Mouse (Mus musculus): ENCODE results near the gene Samsn1.
"Not testable (repeated sequence)": the region's sequence is repeated elsewhere in the genome, so short reads cannot be mapped to it uniquely, and the experiment has no call there.

Gene Samsn1

GRCm38 (mm10) chr16:75877170-75877569 is 144.9 kb downstream of the Samsn1 start:
- peak in 1 of 2 experiments; percentile 29 for DNase-seq (ENCODE audit: low spot score in 2 of 2)

- DNase-seq (ENCODE audit: low spot score in 2 of 2) = no peak
Observed at GRCm38 (mm10) chr16:75875896-75876295, 146.2 kb downstream of the Samsn1 start.

- no peak for DNase-seq (ENCODE audit: low spot score in 2 of 2)
Observed at GRCm38 (mm10) chr16:75874508-75874907, 147.6 kb downstream of the Samsn1 start.

DNA sequence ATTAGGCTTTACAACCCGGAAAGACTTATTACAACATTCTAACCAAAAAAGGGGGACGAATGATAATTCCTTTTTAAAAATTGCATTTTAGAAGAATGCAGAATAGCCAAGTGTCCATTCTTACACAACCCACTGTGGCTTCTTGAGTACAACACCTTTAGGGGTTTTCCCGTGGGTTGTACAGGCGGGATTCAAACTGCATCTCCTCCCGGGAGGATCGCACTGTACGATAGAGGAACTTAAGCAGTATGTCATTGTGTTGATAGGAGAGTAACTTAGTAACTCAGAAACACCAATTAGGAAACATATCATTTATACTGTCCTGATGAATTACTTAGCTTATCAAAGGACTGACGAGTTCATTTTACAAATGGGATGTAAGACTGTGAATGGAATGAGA is 149.8 kb downstream of the Samsn1 start:
- no peak for DNase-seq (ENCODE audit: low spot score in 2 of 2)

DNA sequence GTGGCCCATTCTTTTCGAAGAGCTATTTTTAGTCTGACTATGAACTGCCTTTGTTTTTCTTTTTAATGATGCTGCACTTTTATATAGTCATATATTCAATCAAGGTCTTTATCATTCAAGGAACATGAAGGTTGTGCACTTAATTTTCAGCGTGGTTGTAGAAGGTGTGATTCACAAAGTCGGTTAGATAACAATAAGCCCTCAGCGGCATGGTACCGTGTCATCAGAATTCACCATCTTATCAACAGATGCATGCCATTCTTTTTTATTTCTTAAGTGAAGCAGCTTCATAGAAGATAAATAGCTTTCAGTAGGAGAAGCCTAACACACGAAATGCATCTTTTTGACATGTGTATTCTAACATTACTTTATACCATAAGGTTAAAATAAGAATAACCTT is 154.7 kb downstream of the Samsn1 start:
- no peak for DNase-seq (ENCODE audit: low spot score in 2 of 2)

DNA sequence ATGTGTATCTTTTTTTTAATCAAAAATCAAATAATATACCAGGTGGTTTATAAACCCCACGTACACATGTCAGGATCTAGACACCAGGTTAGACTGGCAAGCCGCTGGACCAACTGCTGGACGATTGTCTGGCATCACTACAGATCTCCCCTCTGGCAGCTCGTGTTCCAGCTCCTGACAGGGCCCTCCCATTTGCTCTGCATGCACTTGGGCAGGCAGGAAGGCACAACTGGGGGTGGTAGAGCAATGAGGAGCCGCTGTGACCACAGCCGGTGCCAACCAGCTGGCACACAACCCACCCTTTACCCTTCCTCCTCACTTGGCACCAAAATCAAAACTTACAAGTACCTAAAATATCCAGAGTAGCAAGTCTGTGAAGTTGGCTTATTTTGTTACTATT is 156.6 kb downstream of the Samsn1 start:
- peak; percentile 18 to 26 for DNase-seq (ENCODE audit: low spot score in 2 of 2)

DNA sequence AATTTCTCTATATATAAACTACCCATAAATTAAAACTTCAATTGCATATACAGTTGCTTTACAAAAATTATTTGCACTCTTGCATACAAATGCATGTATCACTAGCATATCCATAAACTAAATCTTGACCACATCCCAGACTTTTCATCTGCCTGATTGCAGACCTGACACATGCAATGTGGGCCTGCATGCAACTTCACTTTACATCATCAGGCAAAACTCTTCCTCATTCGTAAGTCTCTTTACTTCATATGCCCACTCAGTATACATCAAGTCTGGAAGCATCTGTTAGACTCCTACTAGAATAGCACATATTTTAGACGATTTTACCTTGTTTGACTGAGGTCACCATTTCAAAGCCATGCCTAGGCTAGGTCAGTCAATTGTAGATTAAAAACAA is 157.4 kb downstream of the Samsn1 start:
- DNase-seq (ENCODE audit: low spot score in 2 of 2) = no peak

DNA sequence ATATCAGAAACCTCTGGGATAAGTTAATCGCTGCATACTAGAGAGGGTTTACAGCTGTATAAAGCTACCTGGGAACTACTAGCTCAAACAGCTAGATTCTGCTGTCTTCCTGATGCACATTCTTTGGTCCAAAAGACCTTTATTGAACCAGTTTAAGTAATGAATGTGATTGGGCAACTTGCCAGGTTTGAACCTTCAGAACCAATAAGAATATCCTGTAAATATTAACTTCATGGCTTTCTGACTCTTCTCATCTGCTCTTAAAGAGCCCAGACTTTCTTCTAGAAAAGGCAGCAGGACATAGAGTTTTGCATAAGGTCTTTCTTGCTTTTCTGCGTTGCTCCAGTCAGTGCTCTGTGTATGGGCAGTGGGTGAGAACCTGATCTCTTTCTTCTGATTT is 165.7 kb downstream of the Samsn1 start:
- no peak for DNase-seq (ENCODE audit: low spot score in 2 of 2)

GRCm38 (mm10) chr16:75855402-75855801 is 166.7 kb downstream of the Samsn1 start:
- peak; percentile 25 to 58 for DNase-seq (ENCODE audit: low spot score in 2 of 2)

GRCm38 (mm10) chr16:75853556-75854271 is 168.4 kb downstream of the Samsn1 start:
- no peak for DNase-seq (ENCODE audit: low spot score in 2 of 2)

DNA sequence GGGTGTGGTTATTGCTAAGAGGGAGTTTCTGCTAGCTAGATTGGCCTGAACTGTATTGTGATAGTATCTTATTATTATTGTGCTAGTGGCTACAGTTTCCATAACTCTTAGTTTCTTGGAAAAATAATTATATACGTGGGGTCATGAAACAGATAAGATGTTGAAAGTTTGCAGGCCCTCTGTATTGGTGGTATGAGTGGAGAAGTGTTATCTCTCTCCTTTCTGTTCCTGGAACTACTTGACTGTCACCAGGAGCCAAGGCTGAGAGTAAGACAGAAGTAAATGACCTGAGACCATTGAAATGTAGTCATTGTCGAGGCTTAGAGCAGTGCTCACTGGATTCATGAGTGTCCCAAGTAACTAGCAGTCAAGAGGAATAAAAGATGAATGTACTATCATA is 169.6 kb downstream of the Samsn1 start:
- DNase-seq (ENCODE audit: low spot score in 2 of 2) = no peak

- no peak for DNase-seq (ENCODE audit: low spot score in 2 of 2)
Observed at GRCm38 (mm10) chr16:75849039-75849438, 173.0 kb downstream of the Samsn1 start.

- DNase-seq (ENCODE audit: low spot score in 2 of 2) = no peak
Observed at GRCm38 (mm10) chr16:75843653-75844062, 178.4 kb downstream of the Samsn1 start.

DNA sequence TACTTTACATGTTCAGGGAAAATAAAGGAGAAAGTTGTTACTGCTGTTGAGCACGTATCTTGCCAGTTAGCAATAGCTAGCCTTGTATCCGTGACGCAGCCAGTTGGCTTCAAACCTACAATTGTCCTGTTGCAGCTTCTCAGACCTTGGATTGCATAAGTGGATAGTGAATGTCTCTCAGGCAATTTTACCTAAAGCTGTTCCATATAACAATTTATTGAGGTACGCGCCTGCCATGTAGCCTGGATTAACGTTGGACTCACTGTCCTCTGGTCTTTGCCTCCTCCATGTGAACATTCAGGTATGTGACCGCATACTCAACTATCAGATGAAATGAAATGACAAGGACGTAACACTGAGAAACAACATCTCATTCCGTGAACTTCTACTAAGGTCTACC is 179.1 kb downstream of the Samsn1 start:
- no peak for DNase-seq (ENCODE audit: low spot score in 2 of 2)

GRCm38 (mm10) chr16:75842569-75842968 is 179.5 kb downstream of the Samsn1 start:
- DNase-seq (ENCODE audit: low spot score in 2 of 2) = no peak

GRCm38 (mm10) chr16:75837728-75838451 is 184.2 kb downstream of the Samsn1 start:
- DNase-seq (ENCODE audit: low spot score in 2 of 2) = no peak

DNA sequence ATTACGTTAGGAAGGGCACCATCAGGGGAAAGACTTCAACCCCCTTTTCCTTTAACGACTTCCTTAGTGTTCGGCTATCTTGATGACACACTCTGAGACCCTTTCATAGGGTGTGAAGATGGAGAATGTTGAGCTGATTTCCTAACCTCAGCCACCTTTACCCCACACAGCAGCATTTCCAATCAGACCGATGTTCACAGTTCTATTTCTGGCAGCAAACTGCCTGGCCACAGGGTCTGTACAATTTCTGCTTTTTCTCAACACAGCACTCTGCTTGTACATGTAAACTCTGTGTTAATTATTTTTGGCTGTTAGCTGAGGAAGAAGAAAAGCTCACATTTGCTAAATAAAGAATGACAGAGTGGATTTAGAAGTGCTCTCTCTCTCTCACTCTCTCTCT is 190.7 kb downstream of the Samsn1 start:
- DNase-seq (ENCODE audit: low spot score in 2 of 2) = no peak

GRCm38 (mm10) chr16:75826949-75827348 is 195.1 kb downstream of the Samsn1 start:
- DNase-seq (ENCODE audit: low spot score in 2 of 2) = not testable (repeated sequence)

GRCm38 (mm10) chr16:75826498-75826897 is 195.6 kb downstream of the Samsn1 start:
- DNase-seq (ENCODE audit: low spot score in 2 of 2) = peak in 1 of 2 experiments; percentile 1

DNA sequence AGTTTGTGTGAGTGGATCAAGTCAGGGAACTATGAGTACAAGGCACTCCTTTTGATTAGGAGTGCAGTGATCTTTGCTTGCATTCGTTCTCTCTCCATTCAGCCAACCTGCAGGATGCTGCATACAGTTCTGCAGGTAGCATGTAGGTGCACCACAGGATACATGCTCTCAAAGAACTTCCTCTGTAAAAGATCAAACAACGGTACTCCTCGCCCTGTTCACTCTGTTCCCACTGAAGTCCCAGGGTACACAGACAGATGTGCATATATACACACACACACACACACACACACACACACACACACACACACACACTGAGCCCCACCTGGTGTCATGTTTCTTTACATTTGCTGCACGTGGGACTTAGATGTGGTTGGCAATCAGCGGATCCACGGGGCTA is 198.9 kb downstream of the Samsn1 start:
- no peak for DNase-seq (ENCODE audit: low spot score in 2 of 2)

- DNase-seq (ENCODE audit: low spot score in 2 of 2) = no peak
Observed at GRCm38 (mm10) chr16:75820963-75821362, 201.1 kb downstream of the Samsn1 start.
